Comparison of ENCODE assay signal across 8 mouse cellular contexts in genomic region chr15:103216052-103216451, GRCm38 (mm10). TPM values are rescaled to one million over a fixed set of nuclear protein-coding genes. Genes with fewer than 3 reads are reported as not detected.
DNase-seq lines count a peak whose midpoint lies in the region; ATAC-seq and TF ChIP-seq lines count a peak whose summit lies in the region.

No protein-coding gene starts in this region.

- H3K4me1 ChIP-seq in kidney, embryonic 14.5 days (ENCODE audit: control insufficient read depth, insufficient read depth, low read length): peaks cover 18% of the 10 kb centered on the region
- H3K4me1 ChIP-seq in embryonic facial prominence, embryonic 10.5 days: peaks cover 37% of the 10 kb centered on the region
- H3K4me1 ChIP-seq in hindbrain, embryonic 16.5 days (ENCODE audit: control insufficient read depth, insufficient read depth, low read depth, low read length): peaks cover 21% of the 10 kb centered on the region
- H3K4me1 ChIP-seq in midbrain, postnatal 0 days (ENCODE audit: insufficient read depth, low read length): peaks cover 13% of the 10 kb centered on the region; the same call in 1 of the 2 replicates

- no peaks in the 10 kb centered on the region for H3K27me3 ChIP-seq in kidney, embryonic 14.5 days (ENCODE audit: control insufficient read depth, insufficient read depth, low read length)
- no peaks in the 10 kb centered on the region for H3K27me3 ChIP-seq in embryonic facial prominence, embryonic 10.5 days (replicated peaks; ENCODE audit: low read depth, poor library complexity, severe bottlenecking)
- H3K27me3 ChIP-seq in hindbrain, embryonic 16.5 days (replicated peaks; ENCODE audit: control insufficient read depth, insufficient read depth, low read length): no peaks in the 10 kb centered on the region
- H3K27me3 ChIP-seq in midbrain, postnatal 0 days (ENCODE audit: insufficient read depth, low read length): no peaks in the 10 kb centered on the region

- WGBS in kidney, embryonic 14.5 days: 23% methylated on average over 2 of the region's 2 CpGs
- WGBS in embryonic facial prominence, embryonic 10.5 days: 16% methylated on average over 2 of the region's 2 CpGs
- 22% methylated on average over 2 of the region's 2 CpGs for WGBS in hindbrain, embryonic 16.5 days
- WGBS in midbrain, postnatal 0 days: 34% methylated on average over 2 of the region's 2 CpGs

- H3K27ac ChIP-seq in kidney, embryonic 14.5 days (ENCODE audit: low read depth, low read length): peak overlapping the region; percentile 85
- peak overlapping the region; percentile 92 for H3K27ac ChIP-seq in embryonic facial prominence, embryonic 10.5 days (replicated peaks)
- H3K27ac ChIP-seq in hindbrain, embryonic 16.5 days (ENCODE audit: low read depth, low read length): peak overlapping the region; percentile 88
- peak overlapping the region; percentile 79 for H3K27ac ChIP-seq in midbrain, postnatal 0 days (ENCODE audit: low read depth, low read length)

- no peaks in the 10 kb centered on the region for H3K9me3 ChIP-seq in kidney, embryonic 14.5 days (ENCODE audit: control insufficient read depth, low read length)
- H3K9me3 ChIP-seq in embryonic facial prominence, embryonic 10.5 days: no peaks in the 10 kb centered on the region
- no peaks in the 10 kb centered on the region for H3K9me3 ChIP-seq in hindbrain, embryonic 16.5 days (ENCODE audit: control insufficient read depth, low read length)
- no peaks in the 10 kb centered on the region for H3K9me3 ChIP-seq in midbrain, postnatal 0 days (ENCODE audit: low read length)

- peak overlapping the region; percentile 39; the same call in 1 of the 2 replicates for H3K4me3 ChIP-seq in kidney, embryonic 14.5 days (ENCODE audit: low read length)
- peak overlapping the region; percentile 53 for H3K4me3 ChIP-seq in embryonic facial prominence, embryonic 10.5 days
- H3K4me3 ChIP-seq in hindbrain, embryonic 16.5 days (ENCODE audit: low read length): no peak overlapping the region
- H3K4me3 ChIP-seq in midbrain, postnatal 0 days (ENCODE audit: low read depth, low read length): no peak overlapping the region; the same call in 1 of the 2 replicates

- H3K36me3 ChIP-seq in kidney, embryonic 14.5 days (ENCODE audit: control insufficient read depth, insufficient read depth, low read length): peaks cover 23% of the 10 kb centered on the region
- peaks cover 47% of the 10 kb centered on the region for H3K36me3 ChIP-seq in embryonic facial prominence, embryonic 10.5 days (replicated peaks)
- peaks cover 8% of the 10 kb centered on the region; the same call in 1 of the 2 replicates for H3K36me3 ChIP-seq in hindbrain, embryonic 16.5 days (ENCODE audit: control insufficient read depth, insufficient read depth, low read length)
- H3K36me3 ChIP-seq in midbrain, postnatal 0 days (ENCODE audit: insufficient read depth, low read length): peaks cover 10% of the 10 kb centered on the region; the same call in 1 of the 2 replicates

- ATAC-seq in kidney, embryonic 14.5 days (ENCODE audit: low FRiP score, low TSS enrichment): peak; percentile 2; the same call in 1 of the 2 replicates
- no peak for ATAC-seq in hindbrain, embryonic 16.5 days
- no peak for ATAC-seq in midbrain, postnatal 0 days (ENCODE audit: low FRiP score)

- DNase-seq in kidney, adult 11 months: no peak
- DNase-seq in embryonic facial prominence, embryonic 10.5 days (ENCODE audit: low spot score): peak; percentile 32
- no peak for DNase-seq in midbrain, postnatal 0 days (ENCODE audit: low spot score)
- no peak for DNase-seq in natural killer cell, adult 2 months (ENCODE audit: low spot score in 2 of 2)
- no peak for DNase-seq in layer of hippocampus, adult 11-12 months (ENCODE audit: low spot score)
- no peak for DNase-seq in cerebellum, postnatal 4 days (ENCODE audit: low spot score in 2 of 2)

- no peak for TF ChIP-seq CTCF in midbrain, postnatal 0 days (IDR thresholded peaks at IDR 0.05)

- no peak overlapping the region for H3K9ac ChIP-seq in kidney, embryonic 14.5 days (ENCODE audit: low read depth, low read length)
- no peak overlapping the region for H3K9ac ChIP-seq in hindbrain, embryonic 16.5 days (ENCODE audit: low read depth, low read length)
- H3K9ac ChIP-seq in midbrain, postnatal 0 days (replicated peaks; ENCODE audit: low read length, poor library complexity, severe bottlenecking): no peak overlapping the region

- H3K4me2 ChIP-seq in kidney, embryonic 14.5 days (replicated peaks; ENCODE audit: low read depth, low read length): peak overlapping the region; percentile 45
- peak overlapping the region; percentile 72 for H3K4me2 ChIP-seq in hindbrain, embryonic 16.5 days (ENCODE audit: low read length)
- H3K4me2 ChIP-seq in midbrain, postnatal 0 days (ENCODE audit: low read depth, low read length, poor library complexity, severe bottlenecking): peak overlapping the region; percentile 55

RNA-seq across cellular contexts. Expression of gene Cbx5, which starts 23.6 kb away (rescaled TPM):
- 146 and 161 TPM in 2 replicates for polyA plus RNA-seq in kidney, embryonic 14.5 days (2014; fragmentation: Nextera tagmentation; extraction: Ambion mirVana)
- polyA plus RNA-seq in embryonic facial prominence, embryonic 10.5 days (2016; fragmentation: Nextera tagmentation; extraction: Ambion mirVana): 202 and 206 TPM in 2 replicates
- polyA plus RNA-seq in hindbrain, embryonic 16.5 days (2015; fragmentation: Nextera tagmentation; extraction: Ambion mirVana): 120 and 124 TPM in 2 replicates
- 190 and 229 TPM in 2 replicates for total RNA-seq in midbrain, postnatal 0 days (2014; rRNA removed)
- polyA plus RNA-seq in midbrain, postnatal 0 days (2015; fragmentation: Nextera tagmentation; extraction: Ambion mirVana): 101 and 106 TPM in 2 replicates

RNA-seq across cellular contexts. Expression of gene Hnrnpa1, which starts 24.2 kb away (rescaled TPM):
- polyA plus RNA-seq in kidney, embryonic 14.5 days (2014; fragmentation: Nextera tagmentation; extraction: Ambion mirVana): 1,180 and 1,314 TPM in 2 replicates
- 1,897 and 1,928 TPM in 2 replicates for polyA plus RNA-seq in embryonic facial prominence, embryonic 10.5 days (2016; fragmentation: Nextera tagmentation; extraction: Ambion mirVana)
- 483 and 550 TPM in 2 replicates for polyA plus RNA-seq in hindbrain, embryonic 16.5 days (2015; fragmentation: Nextera tagmentation; extraction: Ambion mirVana)
- total RNA-seq in midbrain, postnatal 0 days (2014; rRNA removed): 142 and 190 TPM in 2 replicates
- 540 and 609 TPM in 2 replicates for polyA plus RNA-seq in midbrain, postnatal 0 days (2015; fragmentation: Nextera tagmentation; extraction: Ambion mirVana)

RNA-seq across cellular contexts. Expression of gene Nfe2, which starts 42.2 kb away (rescaled TPM):
- polyA plus RNA-seq in kidney, embryonic 14.5 days (2014; fragmentation: Nextera tagmentation; extraction: Ambion mirVana): 3.1 and 3.9 TPM in 2 replicates
- polyA plus RNA-seq in embryonic facial prominence, embryonic 10.5 days (2016; fragmentation: Nextera tagmentation; extraction: Ambion mirVana): 4.7 and 5.9 TPM in 2 replicates
- 0.65 and 0.69 TPM in 2 replicates for polyA plus RNA-seq in hindbrain, embryonic 16.5 days (2015; fragmentation: Nextera tagmentation; extraction: Ambion mirVana)
- 0.99 and 3.2 TPM in 2 replicates for total RNA-seq in midbrain, postnatal 0 days (2014; rRNA removed)
- 0.26 and 0.32 TPM in 2 replicates for polyA plus RNA-seq in midbrain, postnatal 0 days (2015; fragmentation: Nextera tagmentation; extraction: Ambion mirVana)

RNA-seq across cellular contexts. Expression of gene Smug1, which starts 49.2 kb away (rescaled TPM):
- polyA plus RNA-seq in kidney, embryonic 14.5 days (2014; fragmentation: Nextera tagmentation; extraction: Ambion mirVana): 11.5 and 19.5 TPM in 2 replicates
- polyA plus RNA-seq in embryonic facial prominence, embryonic 10.5 days (2016; fragmentation: Nextera tagmentation; extraction: Ambion mirVana): 15.7 and 19.6 TPM in 2 replicates
- polyA plus RNA-seq in hindbrain, embryonic 16.5 days (2015; fragmentation: Nextera tagmentation; extraction: Ambion mirVana): 25.1 and 29.1 TPM in 2 replicates
- 33.2 and 42.9 TPM in 2 replicates for total RNA-seq in midbrain, postnatal 0 days (2014; rRNA removed)
- polyA plus RNA-seq in midbrain, postnatal 0 days (2015; fragmentation: Nextera tagmentation; extraction: Ambion mirVana): 13.6 and 14.1 TPM in 2 replicates

RNA-seq across cellular contexts. Expression of gene Copz1, which starts 56.5 kb away (rescaled TPM):
- 290 and 322 TPM in 2 replicates for polyA plus RNA-seq in kidney, embryonic 14.5 days (2014; fragmentation: Nextera tagmentation; extraction: Ambion mirVana)
- polyA plus RNA-seq in embryonic facial prominence, embryonic 10.5 days (2016; fragmentation: Nextera tagmentation; extraction: Ambion mirVana): 281 and 285 TPM in 2 replicates
- 207 and 209 TPM in 2 replicates for polyA plus RNA-seq in hindbrain, embryonic 16.5 days (2015; fragmentation: Nextera tagmentation; extraction: Ambion mirVana)
- total RNA-seq in midbrain, postnatal 0 days (2014; rRNA removed): 127 and 151 TPM in 2 replicates
- polyA plus RNA-seq in midbrain, postnatal 0 days (2015; fragmentation: Nextera tagmentation; extraction: Ambion mirVana): 178 and 184 TPM in 2 replicates

Comparison
In these comparisons a context has a peak if more than half of its experiments do, and no peak if none do; other contexts are left out.
1. H3K4me3 ChIP-seq: peak in kidney, embryonic 14.5 days (single experiment) and embryonic facial prominence, embryonic 10.5 days (single experiment); none in hindbrain, embryonic 16.5 days (single experiment) and midbrain, postnatal 0 days (single experiment).
2. Peak in every context shown above with its lines, with median percentiles within 50 percentile points of each other: H3K27ac ChIP-seq and H3K4me2 ChIP-seq.